ENCODE assay signal across 8 mouse cellular contexts in genomic region chr10:95894856-95895386, GRCm38 (mm10). TPM values are rescaled to one million over a fixed set of nuclear protein-coding genes. Genes with fewer than 3 reads are reported as not detected.
DNase-seq lines count a peak whose midpoint lies in the region; ATAC-seq and TF ChIP-seq lines count a peak whose summit lies in the region.

No protein-coding gene starts in this region.

- peak; percentile 94 for ATAC-seq in activated CD4-positive, CD25-positive, alpha-beta regulatory T cell, adult 4 months
- ATAC-seq in erythroblast, adult 5-6 weeks (replicated peaks; ENCODE audit: low FRiP score, poor library complexity, severe bottlenecking): no peak

- peak overlapping the region; percentile 53; the same call in 1 of the 2 replicates for H3K27ac ChIP-seq in gastrocnemius, adult 2 months

- intact Hi-C loops in gastrocnemius, adult 2 months (cut with DNase I): loop anchor here (2.0 kb wide), 2 partner anchors 344 to 406 kb away; no protein-coding TSS in a partner anchor

- H3K4me3 ChIP-seq in gastrocnemius, adult 2 months: peak overlapping the region; percentile 70

- peak; percentile 89 for TF ChIP-seq CTCF in gastrocnemius, adult 2 months (IDR thresholded peaks at IDR 0.05)

- DNase-seq in cerebellum, postnatal 25 days: peak; percentile 65 to 73
- peak; percentile 59 for DNase-seq in gastrocnemius, adult 2 months
- DNase-seq in induced T-regulatory cell, adult 2 months (ENCODE audit: low read depth): peak; percentile 86
- DNase-seq in left cerebral cortex, adult 18-20 months (ENCODE audit: low spot score in 2 of 2): peak; percentile 49 to 68
- peak; percentile 77 for DNase-seq in lung, postnatal 36 days
- DNase-seq in retina, postnatal 1 day: peak; percentile 87

RNA-seq across cellular contexts. Expression of gene Eea1, which starts 45.5 kb away (rescaled TPM):
- 10 to 100 TPM; 23.2 to 26.6 TPM for polyA plus RNA-seq in activated CD4-positive, CD25-positive, alpha-beta regulatory T cell, adult 4 months (2017; shearing (Covaris generic))
- total RNA-seq in gastrocnemius, adult 2 months (2021): 10 to 100 TPM; 24.4 to 27.4 TPM
- total RNA-seq in left cerebral cortex, adult 18-20 months (2021): 10 to 100 TPM; 36.0 to 38.0 TPM
- total RNA-seq in erythroblast, adult 5-6 weeks (2015; ENCODE audit: low replicate concordance): 5.0 and 8.6 TPM in 2 replicates
- total RNA-seq in erythroblast, adult 5-6 weeks (2017; ENCODE audit: low replicate concordance): 10.8 and 14.8 TPM in 2 replicates

RNA-seq across cellular contexts. Expression of gene Gm33543, which starts 52.2 kb away (rescaled TPM):
- polyA plus RNA-seq in activated CD4-positive, CD25-positive, alpha-beta regulatory T cell, adult 4 months (2017; shearing (Covaris generic)): not detected
- total RNA-seq in gastrocnemius, adult 2 months (2021): 1 to 10 TPM in 1 of 2 experiments, under 1 TPM in 1; 0.66 to 1.4 TPM
- total RNA-seq in left cerebral cortex, adult 18-20 months (2021): under 1 TPM in 1 of 2 experiments, not detected in 1; 0.42 TPM
- not detected in 2 replicates for total RNA-seq in erythroblast, adult 5-6 weeks (2015; ENCODE audit: low replicate concordance)
- not detected in 2 replicates for total RNA-seq in erythroblast, adult 5-6 weeks (2017; ENCODE audit: low replicate concordance)
